Mouse (Mus musculus): Measurements from ENCODE around the gene Vwa1. TPM values are rescaled to one million over a fixed set of nuclear protein-coding genes. Genes with fewer than 3 reads are reported as not detected.

Vwa1 gene
- 4.0 TPM for polyA plus RNA-seq (2015; fragmentation: Illumina TruSeq; extraction: RNeasy Lipid Tissue Mini Kit (QIAGEN cat#74804); ENCODE audit: insufficient read depth, low replicate concordance)

GRCm38 (mm10) chr4:155774280-155774754, at the start of gene Vwa1:
Gene Vwa1 (minus strand): TSS chr4:155774698.

GRCm38 (mm10) chr4:155811929-155812664, 37.6 kb upstream of the Vwa1 start, which contains the start of gene Ccnl2:
Gene Ccnl2 (plus strand): TSS chr4:155812489.

GRCm38 (mm10) chr4:155802741-155803339, 28.3 kb upstream of the Vwa1 start, which contains the start of gene Mrpl20:
Gene Mrpl20 (plus strand): TSS chr4:155802878.

GRCm38 (mm10) chr4:155790021-155790489, 15.6 kb upstream of the Vwa1 start, which contains the start of gene Ankrd65:
Gene Ankrd65 (plus strand): TSS chr4:155790439.

GRCm38 (mm10) chr4:155785819-155786218, 11.3 kb upstream of the Vwa1 start, which contains the start of gene Tmem88b:
Gene Tmem88b (minus strand): TSS chr4:155785874.

DNA sequence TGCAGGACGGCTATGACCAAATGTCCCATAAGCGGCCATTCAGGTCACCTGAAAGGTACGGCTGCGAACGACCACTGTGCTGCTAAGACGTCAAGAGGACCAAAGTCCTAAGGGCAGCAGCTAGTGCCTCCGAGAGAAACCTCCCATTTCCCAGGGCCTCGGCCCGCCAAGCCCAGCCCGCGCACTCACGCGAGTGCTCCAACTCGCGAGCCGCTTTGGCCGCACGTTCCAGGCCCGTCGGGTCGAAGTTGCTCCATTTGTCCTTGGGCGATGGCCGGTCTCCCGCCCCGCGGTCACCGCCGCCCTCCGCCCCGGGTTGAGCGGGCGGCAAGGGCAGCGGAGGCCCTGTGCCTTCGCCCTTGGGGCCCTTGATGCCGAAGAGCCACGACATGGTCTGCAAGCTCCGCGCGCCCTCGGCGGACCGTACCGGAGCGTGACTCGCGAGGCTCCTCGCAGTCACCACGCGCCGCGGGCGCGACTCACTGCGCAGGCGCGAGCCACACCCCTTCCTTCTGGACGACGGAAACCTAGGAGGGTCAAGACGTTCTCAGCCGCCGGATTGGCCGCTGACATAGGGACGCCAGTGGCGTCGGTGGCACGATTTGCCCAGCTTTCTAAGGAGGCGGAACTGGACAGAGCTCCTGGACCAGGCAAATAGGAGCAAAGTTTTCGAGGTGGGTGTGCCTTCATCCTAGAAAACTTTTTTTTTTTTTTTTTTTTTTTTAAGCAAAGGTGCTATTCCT, 13.7 kb downstream of the Vwa1 start, which contains the start of gene Atad3a:
Gene Atad3a (minus strand): TSS at position 481 of the 743 bp plus-strand sequence.

GRCm38 (mm10) chr4:155734350-155734941, 40.1 kb downstream of the Vwa1 start, which contains the start of gene Tmem240:
Gene Tmem240 (plus strand): TSS chr4:155734800.

Other genes with a start within 250 kb of the Vwa1 start
- 93.5 TPM for gene Nadk, start 212.3 kb downstream of the Vwa1 start, polyA plus RNA-seq (2015; fragmentation: Illumina TruSeq; extraction: RNeasy Lipid Tissue Mini Kit (QIAGEN cat#74804); ENCODE audit: insufficient read depth, low replicate concordance)
- 17.5 TPM for gene Slc35e2, start 173.3 kb downstream of the Vwa1 start, polyA plus RNA-seq (2015; fragmentation: Illumina TruSeq; extraction: RNeasy Lipid Tissue Mini Kit (QIAGEN cat#74804); ENCODE audit: insufficient read depth, low replicate concordance)
- 181 TPM for gene Cdk11b, start 149.8 kb downstream of the Vwa1 start, polyA plus RNA-seq (2015; fragmentation: Illumina TruSeq; extraction: RNeasy Lipid Tissue Mini Kit (QIAGEN cat#74804); ENCODE audit: insufficient read depth, low replicate concordance)
- not detected for gene Gm10563, start 129.3 kb downstream of the Vwa1 start, polyA plus RNA-seq (2015; fragmentation: Illumina TruSeq; extraction: RNeasy Lipid Tissue Mini Kit (QIAGEN cat#74804); ENCODE audit: insufficient read depth, low replicate concordance)
- 16.7 TPM for gene Mmp23, start 121.3 kb downstream of the Vwa1 start, polyA plus RNA-seq (2015; fragmentation: Illumina TruSeq; extraction: RNeasy Lipid Tissue Mini Kit (QIAGEN cat#74804); ENCODE audit: insufficient read depth, low replicate concordance)
- gene Mib2, start 105.5 kb downstream of the Vwa1 start, polyA plus RNA-seq (2015; fragmentation: Illumina TruSeq; extraction: RNeasy Lipid Tissue Mini Kit (QIAGEN cat#74804); ENCODE audit: insufficient read depth, low replicate concordance): 9.6 TPM
- gene Fndc10, start 80.4 kb downstream of the Vwa1 start, polyA plus RNA-seq (2015; fragmentation: Illumina TruSeq; extraction: RNeasy Lipid Tissue Mini Kit (QIAGEN cat#74804); ENCODE audit: insufficient read depth, low replicate concordance): 2.5 TPM
- gene Ssu72, start 69.9 kb downstream of the Vwa1 start, polyA plus RNA-seq (2015; fragmentation: Illumina TruSeq; extraction: RNeasy Lipid Tissue Mini Kit (QIAGEN cat#74804); ENCODE audit: insufficient read depth, low replicate concordance): 94.7 TPM
- 0.23 TPM for gene Tmem240, start 39.9 kb downstream of the Vwa1 start, polyA plus RNA-seq (2015; fragmentation: Illumina TruSeq; extraction: RNeasy Lipid Tissue Mini Kit (QIAGEN cat#74804); ENCODE audit: insufficient read depth, low replicate concordance)
- gene Atad3a, start 13.6 kb downstream of the Vwa1 start, polyA plus RNA-seq (2015; fragmentation: Illumina TruSeq; extraction: RNeasy Lipid Tissue Mini Kit (QIAGEN cat#74804); ENCODE audit: insufficient read depth, low replicate concordance): 36.8 TPM
- gene Tmem88b, start 11.2 kb upstream of the Vwa1 start, polyA plus RNA-seq (2015; fragmentation: Illumina TruSeq; extraction: RNeasy Lipid Tissue Mini Kit (QIAGEN cat#74804); ENCODE audit: insufficient read depth, low replicate concordance): 0.36 TPM
- gene Ankrd65, start 15.7 kb upstream of the Vwa1 start, polyA plus RNA-seq (2015; fragmentation: Illumina TruSeq; extraction: RNeasy Lipid Tissue Mini Kit (QIAGEN cat#74804); ENCODE audit: insufficient read depth, low replicate concordance): not detected
- 90.9 TPM for gene Mrpl20, start 28.2 kb upstream of the Vwa1 start, polyA plus RNA-seq (2015; fragmentation: Illumina TruSeq; extraction: RNeasy Lipid Tissue Mini Kit (QIAGEN cat#74804); ENCODE audit: insufficient read depth, low replicate concordance)
- 184 TPM for gene Ccnl2, start 37.8 kb upstream of the Vwa1 start, polyA plus RNA-seq (2015; fragmentation: Illumina TruSeq; extraction: RNeasy Lipid Tissue Mini Kit (QIAGEN cat#74804); ENCODE audit: insufficient read depth, low replicate concordance)
- gene Aurkaip1, start 56.6 kb upstream of the Vwa1 start, polyA plus RNA-seq (2015; fragmentation: Illumina TruSeq; extraction: RNeasy Lipid Tissue Mini Kit (QIAGEN cat#74804); ENCODE audit: insufficient read depth, low replicate concordance): 43.8 TPM
- gene Mxra8, start 65.0 kb upstream of the Vwa1 start, polyA plus RNA-seq (2015; fragmentation: Illumina TruSeq; extraction: RNeasy Lipid Tissue Mini Kit (QIAGEN cat#74804); ENCODE audit: insufficient read depth, low replicate concordance): 84.4 TPM
- 13.7 TPM for gene Dvl1, start 72.7 kb upstream of the Vwa1 start, polyA plus RNA-seq (2015; fragmentation: Illumina TruSeq; extraction: RNeasy Lipid Tissue Mini Kit (QIAGEN cat#74804); ENCODE audit: insufficient read depth, low replicate concordance)
- gene Tas1r3, start 88.7 kb upstream of the Vwa1 start, polyA plus RNA-seq (2015; fragmentation: Illumina TruSeq; extraction: RNeasy Lipid Tissue Mini Kit (QIAGEN cat#74804); ENCODE audit: insufficient read depth, low replicate concordance): 0.52 TPM
- 5.6 TPM for gene Cptp, start 94.7 kb upstream of the Vwa1 start, polyA plus RNA-seq (2015; fragmentation: Illumina TruSeq; extraction: RNeasy Lipid Tissue Mini Kit (QIAGEN cat#74804); ENCODE audit: insufficient read depth, low replicate concordance)
- 31.0 TPM for gene Ints11, start 94.8 kb upstream of the Vwa1 start, polyA plus RNA-seq (2015; fragmentation: Illumina TruSeq; extraction: RNeasy Lipid Tissue Mini Kit (QIAGEN cat#74804); ENCODE audit: insufficient read depth, low replicate concordance)
- gene Pusl1, start 117.1 kb upstream of the Vwa1 start, polyA plus RNA-seq (2015; fragmentation: Illumina TruSeq; extraction: RNeasy Lipid Tissue Mini Kit (QIAGEN cat#74804); ENCODE audit: insufficient read depth, low replicate concordance): 12.9 TPM
- 11.1 TPM for gene Acap3, start 117.1 kb upstream of the Vwa1 start, polyA plus RNA-seq (2015; fragmentation: Illumina TruSeq; extraction: RNeasy Lipid Tissue Mini Kit (QIAGEN cat#74804); ENCODE audit: insufficient read depth, low replicate concordance)
- gene Ube2j2, start 169.1 kb upstream of the Vwa1 start, polyA plus RNA-seq (2015; fragmentation: Illumina TruSeq; extraction: RNeasy Lipid Tissue Mini Kit (QIAGEN cat#74804); ENCODE audit: insufficient read depth, low replicate concordance): 75.5 TPM
- gene C1qtnf12, start 187.6 kb upstream of the Vwa1 start, polyA plus RNA-seq (2015; fragmentation: Illumina TruSeq; extraction: RNeasy Lipid Tissue Mini Kit (QIAGEN cat#74804); ENCODE audit: insufficient read depth, low replicate concordance): 14.8 TPM
- 4.0 TPM for gene B3galt6, start 218.0 kb upstream of the Vwa1 start, polyA plus RNA-seq (2015; fragmentation: Illumina TruSeq; extraction: RNeasy Lipid Tissue Mini Kit (QIAGEN cat#74804); ENCODE audit: insufficient read depth, low replicate concordance)
- 176 TPM for gene Sdf4, start 218.2 kb upstream of the Vwa1 start, polyA plus RNA-seq (2015; fragmentation: Illumina TruSeq; extraction: RNeasy Lipid Tissue Mini Kit (QIAGEN cat#74804); ENCODE audit: insufficient read depth, low replicate concordance)
- 11.0 TPM for gene Tnfrsf4, start 239.1 kb upstream of the Vwa1 start, polyA plus RNA-seq (2015; fragmentation: Illumina TruSeq; extraction: RNeasy Lipid Tissue Mini Kit (QIAGEN cat#74804); ENCODE audit: insufficient read depth, low replicate concordance)

Data from spleen, adult 10 weeks (tissue).